Mouse (Mus musculus): ENCODE results near the gene Upk3a.

GRCm38 (mm10) chr15:85043116-85043515 is 26.2 kb downstream of the Upk3a start:
- TF ChIP-seq POLR2A (IDR thresholded peaks at IDR 0.05; ENCODE audit: borderline replicate concordance, insufficient read depth, low read length) (no peak), CTCF (IDR thresholded peaks at IDR 0.05; ENCODE audit: borderline replicate concordance, insufficient read depth, low read depth, low read length) (no peak)

Data from cerebellum, adult 2 months (tissue).